Comparison of ENCODE assay signal across 26 mouse cellular contexts in genomic region chr9:31990456-31990855, GRCm38 (mm10).
"Had no signal": no experiment of that assay in that cellular context is flagged by ENCODE, and none has a peak within 500 bp of the region (broad histone marks: within the 10 kb centered on the region; RNA-seq: fewer than 3 reads in every experiment).

No protein-coding gene starts in this region.

- H3K36me3 ChIP-seq: embryonic facial prominence, embryonic 10.5 days; embryonic facial prominence, embryonic 12.5 days; embryonic facial prominence, embryonic 13.5 days; embryonic facial prominence, embryonic 15.5 days; forebrain, embryonic 10.5 days; forebrain, embryonic 12.5 days; forebrain, embryonic 15.5 days had no signal

- H3K9ac ChIP-seq: embryonic facial prominence, embryonic 12.5 days; embryonic facial prominence, embryonic 13.5 days; embryonic facial prominence, embryonic 15.5 days; forebrain, embryonic 12.5 days; forebrain, embryonic 13.5 days; forebrain, embryonic 15.5 days; forebrain, postnatal 0 days had no signal

- H3K4me3 ChIP-seq: embryonic facial prominence, embryonic 10.5 days; embryonic facial prominence, embryonic 12.5 days; embryonic facial prominence, embryonic 13.5 days; embryonic facial prominence, embryonic 15.5 days; erythroblast, embryonic 14.5 days; forebrain, embryonic 10.5 days; forebrain, embryonic 12.5 days; forebrain, embryonic 13.5 days; forebrain, embryonic 15.5 days; gastrocnemius, adult 2 months; heart, adult 2 months had no signal

- H3K27ac ChIP-seq: embryonic facial prominence, embryonic 10.5 days; embryonic facial prominence, embryonic 12.5 days; embryonic facial prominence, embryonic 13.5 days; embryonic facial prominence, embryonic 15.5 days; forebrain, embryonic 10.5 days; gastrocnemius, adult 2 months; heart, adult 2 months had no signal

- DNase-seq: cerebellum, adult 2 months; cerebellum, adult 8-10 months; cerebellum, adult 9-10 months; cerebellum, adult 9-11 months; cerebellum, postnatal 10 days; cerebellum, postnatal 14 days; cerebellum, postnatal 25 days; cerebellum, postnatal 36 days; embryo, embryonic 11 days; gastrocnemius, adult 2 months; gastrocnemius, postnatal 10 days; gastrocnemius, postnatal 14 days; gastrocnemius, postnatal 25 days; gastrocnemius, postnatal 36 days; heart, adult 18-20 months; heart, adult 2 months had no signal

- ATAC-seq: forebrain, postnatal 0 days had no signal

- H3K4me1 ChIP-seq: embryonic facial prominence, embryonic 12.5 days; embryonic facial prominence, embryonic 13.5 days; embryonic facial prominence, embryonic 15.5 days had no signal

- H3K4me2 ChIP-seq: embryonic facial prominence, embryonic 12.5 days; embryonic facial prominence, embryonic 13.5 days; embryonic facial prominence, embryonic 15.5 days had no signal

- H3K27me3 ChIP-seq: embryonic facial prominence, embryonic 12.5 days; embryonic facial prominence, embryonic 13.5 days; embryonic facial prominence, embryonic 15.5 days; forebrain, embryonic 12.5 days; forebrain, embryonic 13.5 days; forebrain, embryonic 15.5 days had no signal

- H3K9me3 ChIP-seq: embryonic facial prominence, embryonic 10.5 days; embryonic facial prominence, embryonic 12.5 days; embryonic facial prominence, embryonic 13.5 days; embryonic facial prominence, embryonic 15.5 days; forebrain, embryonic 10.5 days; forebrain, embryonic 12.5 days; forebrain, embryonic 13.5 days; forebrain, embryonic 15.5 days had no signal
